Mouse (Mus musculus) MEL (cell line): ENCODE measurements around the gene St6galnac3. TPM values are rescaled to one million over a fixed set of nuclear protein-coding genes. Genes with fewer than 3 reads are reported as not detected.

ENCODE experiments used
- DNase-seq: peaks from one replicate; pipeline ENCODE4 v3.0.0; 2011; ENCODE audit warnings: low read depth, low spot score
- H3K27ac ChIP-seq: 2 replicates; pipeline ENCODE4 v1.5.1; 2012; ENCODE audit warnings: low read depth, mild to moderate bottlenecking, control low read depth, low read length, moderate library complexity; ENCODE audit not compliant: control insufficient read depth
- H3K27me3 ChIP-seq, 2 experiments: fragments of 150-350 bp in 1 of 2; sonication (generic) in 1 of 2; 2 replicates each; pipeline ENCODE4 v1.6.1; 2012; ENCODE audit warnings: low read length in 2 of 2, mild to moderate bottlenecking in 2 of 2, improper control_type of control experiment in 1 of 2, moderate library complexity in 1 of 2; ENCODE audit not compliant: insufficient read depth in 2 of 2, control insufficient read depth in 1 of 2
- H3K36me3 ChIP-seq, 2 experiments: 2 replicates each; pipeline ENCODE4 v1.6.1; 2012 to 2014; ENCODE audit warnings: low read length in 2 of 2, improper control_type of control experiment in 1 of 2, inconsistent platforms in 1 of 2, mild to moderate bottlenecking in 1 of 2; ENCODE audit not compliant: insufficient read depth in 2 of 2, control insufficient read depth in 1 of 2
- H3K4me1 ChIP-seq, 2 experiments: fragments of 150-350 bp in 1 of 2; sonication (generic) in 1 of 2; 2 replicates each; pipeline ENCODE4 v1.6.1; 2012; ENCODE audit warnings: low read length in 2 of 2, improper control_type of control experiment in 1 of 2, mild to moderate bottlenecking in 1 of 2; ENCODE audit not compliant: insufficient read depth in 2 of 2, control insufficient read depth in 1 of 2
- H3K4me3 ChIP-seq, 2 experiments: fragments of 150-350 bp in 1 of 2; sonication (generic) in 1 of 2; 2 replicates each; pipeline ENCODE4 v1.5.1; 2012; ENCODE audit warnings: low read depth in 2 of 2, low read length in 2 of 2, mild to moderate bottlenecking in 2 of 2, moderate library complexity in 2 of 2, control low read depth in 1 of 2, improper control_type of control experiment in 1 of 2; ENCODE audit not compliant: control insufficient read depth in 1 of 2, insufficient read depth in 1 of 2
- H3K79me2 ChIP-seq: 2 replicates; pipeline ENCODE4 v1.6.1; 2012; ENCODE audit warnings: mild to moderate bottlenecking, low read length, moderate library complexity; ENCODE audit not compliant: control insufficient read depth, poor library complexity, insufficient read depth
- H3K9ac ChIP-seq: 2 replicates; pipeline ENCODE4 v1.6.1; 2012; ENCODE audit warnings: low read depth, mild to moderate bottlenecking, control low read depth, low read length, moderate library complexity; ENCODE audit not compliant: control insufficient read depth, poor library complexity, severe bottlenecking
- H3K9me3 ChIP-seq: fragments of 150-350 bp; sonication (generic); replicated peaks from 2 replicates; pipeline ENCODE4 v1.6.1; 2012; ENCODE audit warnings: mild to moderate bottlenecking, low read length, improper control_type of control experiment, moderate library complexity; ENCODE audit not compliant: insufficient read depth
- BHLHE40 ChIP-seq: IDR thresholded peaks from 2 replicates; pipeline ENCODE4 v1.6.1; 2012; ENCODE audit warnings: low read depth, mild to moderate bottlenecking, inconsistent platforms, low read length, improper control_type of control experiment, borderline replicate concordance
- CHD1 ChIP-seq: IDR thresholded peaks from 2 replicates; pipeline ENCODE4 v1.6.1; 2012; ENCODE audit warnings: low read depth, mild to moderate bottlenecking, inconsistent platforms, low read length, improper control_type of control experiment
- CHD2 ChIP-seq: IDR thresholded peaks from 2 replicates; pipeline ENCODE4 v1.6.1; 2011; ENCODE audit warnings: low read length, improper control_type of control experiment
- ELF1 ChIP-seq: IDR thresholded peaks from 2 replicates; pipeline ENCODE4 v1.6.1; 2014; ENCODE audit warnings: low read depth, mild to moderate bottlenecking, inconsistent platforms, low read length, improper control_type of control experiment, moderate library complexity
- EP300 ChIP-seq, 2 experiments: IDR thresholded peaks; 2 replicates each; pipeline ENCODE4 v1.6.1; 2011; ENCODE audit warnings: improper control_type of control experiment in 2 of 2, low read length in 2 of 2, low read depth in 1 of 2, mild to moderate bottlenecking in 1 of 2
- ETS1 ChIP-seq: IDR thresholded peaks from 2 replicates; pipeline ENCODE4 v1.6.1; 2012; ENCODE audit warnings: low read depth, mild to moderate bottlenecking, inconsistent platforms, low read length, improper control_type of control experiment, moderate library complexity
- GABPA ChIP-seq: IDR thresholded peaks from 2 replicates; pipeline ENCODE4 v1.6.1; 2012; ENCODE audit warnings: low read depth, mild to moderate bottlenecking, inconsistent platforms, low read length, improper control_type of control experiment, moderate library complexity
- GATA1 ChIP-seq: IDR thresholded peaks from 2 replicates; pipeline ENCODE4 v1.6.1; 2011; ENCODE audit warnings: low read depth, low read length, improper control_type of control experiment
- HCFC1 ChIP-seq: IDR thresholded peaks from 2 replicates; pipeline ENCODE4 v1.6.1; 2012; ENCODE audit warnings: low read depth, mild to moderate bottlenecking, inconsistent platforms, low read length, improper control_type of control experiment, moderate library complexity
- JUND ChIP-seq: IDR thresholded peaks from 2 replicates; pipeline ENCODE4 v1.6.1; 2011; ENCODE audit warnings: low read depth, mild to moderate bottlenecking, improper control_type of control experiment, low read length
- MAFK ChIP-seq: IDR thresholded peaks from 2 replicates; pipeline ENCODE4 v1.6.1; 2011; ENCODE audit warnings: low read depth, mild to moderate bottlenecking, low read length, improper control_type of control experiment, borderline replicate concordance
- MAX ChIP-seq: IDR thresholded peaks from 2 replicates; pipeline ENCODE4 v1.6.1; 2011; ENCODE audit warnings: low read length, improper control_type of control experiment
- MEF2A ChIP-seq: IDR thresholded peaks from 2 replicates; pipeline ENCODE4 v1.6.1; 2014; ENCODE audit warnings: low read depth, mild to moderate bottlenecking, inconsistent platforms, low read length, improper control_type of control experiment; ENCODE audit not compliant: poor library complexity, insufficient replicate concordance, severe bottlenecking; ENCODE audit errors: extremely low read depth
- MXI1 ChIP-seq: IDR thresholded peaks from 2 replicates; pipeline ENCODE4 v1.6.1; 2011; ENCODE audit warnings: mild to moderate bottlenecking, low read depth, low read length, improper control_type of control experiment
- MYB ChIP-seq: IDR thresholded peaks from 2 replicates; pipeline ENCODE4 v1.6.1; 2011; ENCODE audit warnings: mild to moderate bottlenecking, low read depth, low read length, improper control_type of control experiment
- POLR2AphosphoS2 ChIP-seq: IDR thresholded peaks from 2 replicates; pipeline ENCODE4 v1.6.1; 2011; ENCODE audit warnings: low read length, improper control_type of control experiment
- POLR2AphosphoS5 ChIP-seq: IDR thresholded peaks from 2 replicates; pipeline ENCODE4 v1.6.1; 2012; ENCODE audit warnings: low read depth, borderline replicate concordance, mild to moderate bottlenecking, inconsistent platforms, low read length, moderate library complexity, mixed read lengths
- RAD21 ChIP-seq: IDR thresholded peaks from 2 replicates; pipeline ENCODE4 v1.6.1; 2011; ENCODE audit warnings: mild to moderate bottlenecking, low read depth, low read length, improper control_type of control experiment
- SIN3A ChIP-seq: IDR thresholded peaks from 2 replicates; pipeline ENCODE4 v1.6.1; 2012; ENCODE audit warnings: low read length, improper control_type of control experiment, inconsistent platforms
- SMC3 ChIP-seq: IDR thresholded peaks from 2 replicates; pipeline ENCODE4 v1.6.1; 2011; ENCODE audit warnings: low read depth, low read length, improper control_type of control experiment
- TAL1 ChIP-seq: IDR thresholded peaks from 2 replicates; pipeline ENCODE4 v1.6.1; 2012; ENCODE audit warnings: mild to moderate bottlenecking, inconsistent platforms, low read length, moderate library complexity, mixed read lengths
- TCF12 ChIP-seq: IDR thresholded peaks from 2 replicates; pipeline ENCODE4 v1.6.1; 2014; ENCODE audit warnings: low read depth, mild to moderate bottlenecking, inconsistent platforms, low read length, improper control_type of control experiment, moderate library complexity
- UBTF ChIP-seq: IDR thresholded peaks from 2 replicates; pipeline ENCODE4 v1.6.1; 2012; ENCODE audit warnings: low read depth, mild to moderate bottlenecking, inconsistent platforms, low read length, improper control_type of control experiment, moderate library complexity, borderline replicate concordance; ENCODE audit not compliant: insufficient read depth
- USF1 ChIP-seq: IDR thresholded peaks from 2 replicates; pipeline ENCODE4 v1.6.1; 2014; ENCODE audit warnings: low read depth, mild to moderate bottlenecking, inconsistent platforms, low read length, improper control_type of control experiment, moderate library complexity
- ZMIZ1 ChIP-seq: IDR thresholded peaks from 2 replicates; pipeline ENCODE4 v1.6.1; 2012; ENCODE audit warnings: low read depth, mild to moderate bottlenecking, inconsistent platforms, low read length, improper control_type of control experiment, moderate library complexity
- ZNF384 ChIP-seq: IDR thresholded peaks from 2 replicates; pipeline ENCODE4 v1.6.1; 2012; ENCODE audit warnings: low read depth, mild to moderate bottlenecking, inconsistent platforms, low read length, improper control_type of control experiment
- polyA plus RNA-seq, 2 experiments: library from polyadenylated mRNA; stranded (reverse) in 1 of 2; unstranded in 1 of 2; fragments of >175 nt in 1 of 2; fragments of >200 nt in 1 of 2; gene quantifications; 2 replicates each; pipeline versions ENCODE4 v1.2.1 to v1.2.4; 2012; ENCODE audit warnings: low replicate concordance in 2 of 2, low read depth in 1 of 2; ENCODE audit not compliant: insufficient read length in 2 of 2, insufficient read depth in 1 of 2, missing spikeins in 1 of 2
- total RNA-seq: library from RNA; depleted of rRNA; stranded (reverse); fragments of 300-350 nt; gene quantifications from 2 replicates; pipeline ENCODE4 v1.2.3, GENCODE M21; 2012

The St6galnac3 gene
- total and polyA plus RNA-seq, 3 experiments: 7.8 to 11.4 TPM; not detected in 1

DNA sequence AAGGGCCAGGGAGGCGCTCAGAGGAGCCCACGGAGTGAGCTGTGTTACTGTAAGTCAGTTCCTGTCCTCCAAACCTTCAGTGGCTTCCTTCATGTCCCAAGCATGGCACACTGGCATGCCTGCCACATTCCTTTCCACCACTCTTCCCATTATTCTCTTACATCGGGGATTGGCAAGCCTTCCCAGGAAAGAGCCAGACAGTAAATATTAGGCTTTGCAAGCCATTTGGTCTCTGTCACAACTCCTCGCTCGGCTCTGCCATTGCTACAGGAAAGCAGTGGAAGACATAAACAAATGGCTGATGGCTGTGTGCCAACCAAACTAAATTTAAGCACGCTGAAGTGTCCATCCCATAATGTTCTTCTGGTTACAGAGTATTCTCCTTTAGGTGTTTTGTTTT lies 7.1 kb upstream of the St6galnac3 start:
- Histone ChIP-seq H3K27ac (no peak overlapping the region), H3K36me3 (peaks cover 0 to 4% of the 10 kb centered on the region in 2 experiments; a peak in 1 of 4 replicates), H3K27me3 (no peaks in the 10 kb centered on the region), H3K79me2 (no peaks in the 10 kb centered on the region), H3K9me3 (no peaks in the 10 kb centered on the region), H3K9ac (no peak overlapping the region), H3K4me3 (no peak overlapping the region), H3K4me1 (peaks cover 6 to 8% of the 10 kb centered on the region in 2 experiments)
- no peak for TF ChIP-seq MXI1
- no peak for DNase-seq

DNA sequence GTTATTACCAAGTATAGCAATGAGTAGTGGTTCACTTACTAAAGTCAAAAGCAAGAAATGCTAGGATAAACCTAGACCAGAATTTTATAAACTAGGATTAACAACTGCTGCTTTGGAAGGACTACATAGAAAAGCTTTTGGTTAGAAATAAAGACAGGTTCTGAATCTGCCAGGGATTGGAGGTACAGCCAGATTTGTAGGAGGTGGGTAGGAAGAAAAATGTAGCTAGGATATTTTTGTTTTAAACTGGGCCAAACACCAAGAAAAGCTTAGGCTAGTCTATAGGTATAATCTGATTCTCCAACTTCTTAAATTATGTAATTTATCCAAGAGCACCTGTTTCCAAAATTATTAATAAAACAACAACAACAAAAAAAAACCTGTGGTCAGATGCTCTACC lies 3.6 kb upstream of the St6galnac3 start:
- H3K36me3 ChIP-seq: peaks cover 0 to 9% of the 10 kb centered on the region in 2 experiments; a peak in 2 of 4 replicates
- no peak for TF ChIP-seq POLR2AphosphoS5
- no peak for TF ChIP-seq GATA1
- no peak for TF ChIP-seq ZNF384
- no peak for TF ChIP-seq RAD21
- TF ChIP-seq MAFK: no peak
- TF ChIP-seq CHD1: no peak
- TF ChIP-seq BHLHE40: no peak
- TF ChIP-seq JUND: no peak
- TF ChIP-seq ETS1: no peak
- no peak for TF ChIP-seq UBTF
- no peak for TF ChIP-seq ZMIZ1
- TF ChIP-seq MEF2A: no peak
- TF ChIP-seq HCFC1: no peak
- no peaks in the 10 kb centered on the region for H3K9me3 ChIP-seq
- no peak overlapping the region for H3K9ac ChIP-seq
- no peak overlapping the region for H3K4me3 ChIP-seq
- H3K27ac ChIP-seq: no peak overlapping the region
- H3K27me3 ChIP-seq: no peaks in the 10 kb centered on the region
- peaks cover 9 to 19% of the 10 kb centered on the region in 2 experiments for H3K4me1 ChIP-seq
- DNase-seq: no peak
- H3K79me2 ChIP-seq: peaks cover 13% of the 10 kb centered on the region

DNA sequence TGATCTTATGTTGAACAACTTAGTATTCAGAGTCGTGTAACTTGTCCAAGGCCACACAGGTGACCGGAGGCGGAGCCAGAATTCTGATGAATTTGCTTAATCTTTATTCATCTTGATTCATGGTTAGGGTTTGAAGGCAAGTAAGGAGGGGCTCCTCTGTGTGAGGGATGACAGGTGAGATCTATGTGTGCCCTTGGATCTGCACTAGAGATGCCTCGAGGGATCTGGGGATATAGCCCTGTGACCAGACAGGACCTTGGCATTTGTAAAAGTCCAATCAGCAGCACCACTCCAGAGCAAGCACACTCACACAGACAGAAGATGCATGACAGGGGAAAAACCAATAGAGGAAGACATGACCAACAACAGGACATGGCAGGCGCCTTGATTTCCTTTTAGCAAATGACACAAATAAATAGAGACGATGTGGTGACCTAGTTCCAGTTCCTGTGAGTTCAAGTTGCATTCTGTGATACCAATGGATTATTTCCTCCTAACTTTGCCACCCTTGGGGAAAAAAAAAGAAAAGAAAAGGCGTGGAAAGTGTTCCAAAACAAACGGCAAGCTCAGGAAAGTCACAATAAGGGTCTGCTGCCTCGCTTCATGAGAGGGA lies 1.4 kb downstream of the St6galnac3 start:
- TF ChIP-seq POLR2AphosphoS2 (no peak), CHD2 (no peak), EP300 (IDR thresholded peaks at IDR 0.05; ENCODE audit: low read depth in 1 of 2, low read length in 2 of 2) (no peak), TCF12 (no peak), MAX (no peak), MXI1 (no peak), TAL1 (no peak), RAD21 (no peak), USF1 (no peak), SIN3A (no peak), SMC3 (no peak), GABPA (no peak), CHD1 (no peak), MYB (no peak), ELF1 (no peak)
- H3K9me3 ChIP-seq: no peaks in the 10 kb centered on the region
- H3K9ac ChIP-seq: peak overlapping the region; percentile 76
- peaks cover 0 to 43% of the 10 kb centered on the region in 2 experiments; a peak in 2 of 4 replicates for H3K36me3 ChIP-seq
- H3K4me3 ChIP-seq: peak overlapping the region; percentile 80 to 96
- no peak overlapping the region; the same call in 1 of the 2 replicates for H3K27ac ChIP-seq
- peaks cover 35% of the 10 kb centered on the region for H3K79me2 ChIP-seq
- H3K4me1 ChIP-seq: peaks cover 35 to 39% of the 10 kb centered on the region in 2 experiments
- DNase-seq: peak; percentile 25
- no peaks in the 10 kb centered on the region for H3K27me3 ChIP-seq
